Mouse (Mus musculus): ENCODE measurements around the gene Selenbp1. TPM values are rescaled to one million over a fixed set of nuclear protein-coding genes. Genes with fewer than 3 reads are reported as not detected.
A peak's percentile ranks its signal among the peaks of the same experiment; 100 is the strongest.
"Not testable (repeated sequence)": the region's sequence is repeated elsewhere in the genome, so short reads cannot be mapped to it uniquely, and the experiment has no call there.

Gene Selenbp1
- total and polyA plus RNA-seq, 3 experiments = 47.5 to 126 (median 52.7) TPM

- DNase-seq = not testable (repeated sequence)
These were observed 577 bp upstream of the Selenbp1 start for GRCm38 (mm10) chr3:94932279-94932678.

GRCm38 (mm10) chr3:94933604-94934003 lies 748 bp downstream of the Selenbp1 start:
- DNase-seq = not testable (repeated sequence)

- DNase-seq = not testable (repeated sequence)
These were observed 1.7 kb downstream of the Selenbp1 start for GRCm38 (mm10) chr3:94934564-94934963.

- DNase-seq = peak; percentile 50
These were observed 2.5 kb downstream of the Selenbp1 start for GRCm38 (mm10) chr3:94935332-94935731.

GRCm38 (mm10) chr3:94936147-94936546 lies 3.3 kb downstream of the Selenbp1 start:
- not testable (repeated sequence) for DNase-seq

- not testable (repeated sequence) for DNase-seq
These were observed 4.3 kb downstream of the Selenbp1 start for GRCm38 (mm10) chr3:94937194-94937593.

- DNase-seq = not testable (repeated sequence)
These were observed 7.2 kb downstream of the Selenbp1 start for GRCm38 (mm10) chr3:94940033-94940432.

- DNase-seq = not testable (repeated sequence)
These were observed 9.5 kb downstream of the Selenbp1 start for GRCm38 (mm10) chr3:94942211-94942967.

- not testable (repeated sequence) for DNase-seq
These were observed 10.8 kb downstream of the Selenbp1 start for GRCm38 (mm10) chr3:94943706-94944105.

GRCm38 (mm10) chr3:94948066-94948614 lies 15.3 kb downstream of the Selenbp1 start:
- no peak for DNase-seq

GRCm38 (mm10) chr3:94949645-94950044 lies 16.8 kb downstream of the Selenbp1 start:
- DNase-seq = no peak

- DNase-seq = peak; percentile 12
These were observed 19.9 kb downstream of the Selenbp1 start for GRCm38 (mm10) chr3:94952806-94953205.

GRCm38 (mm10) chr3:94953384-94953763 lies 20.5 kb downstream of the Selenbp1 start:
- DNase-seq = no peak

- peak; percentile 96 for DNase-seq
These were observed 21.1 kb downstream of the Selenbp1 start, which contains the start of gene Rfx5 for GRCm38 (mm10) chr3:94953764-94954616. Gene Rfx5, plus strand, starts transcription at chr3:94954075.

- DNase-seq = no peak
These were observed 25.4 kb downstream of the Selenbp1 start for GRCm38 (mm10) chr3:94958295-94958694.

- no peak for DNase-seq
These were observed 27.0 kb downstream of the Selenbp1 start for GRCm38 (mm10) chr3:94959871-94960270.

GRCm38 (mm10) chr3:94960322-94960721 lies 27.5 kb downstream of the Selenbp1 start:
- no peak for DNase-seq

GRCm38 (mm10) chr3:94964989-94965388 lies 32.1 kb downstream of the Selenbp1 start:
- DNase-seq = no peak

GRCm38 (mm10) chr3:94965878-94966277 lies 33.0 kb downstream of the Selenbp1 start:
- no peak for DNase-seq

GRCm38 (mm10) chr3:94972552-94972951 lies 39.7 kb downstream of the Selenbp1 start:
- DNase-seq = no peak

GRCm38 (mm10) chr3:94973620-94974019 lies 40.8 kb downstream of the Selenbp1 start:
- DNase-seq = no peak

- DNase-seq = no peak
These were observed 41.2 kb downstream of the Selenbp1 start for GRCm38 (mm10) chr3:94974026-94974527.
